Mouse (Mus musculus): ENCODE data around the gene Dap. TPM values are rescaled to one million over a fixed set of nuclear protein-coding genes. Genes with fewer than 3 reads are reported as not detected.
A peak's percentile ranks its signal among the peaks of the same experiment; 100 is the strongest.

Dap gene
- polyA plus RNA-seq, 1 experiment from 2014 or later: 22.7 TPM

GRCm38 (mm10) chr15:31211910-31212309, 12.2 kb upstream of the Dap start:
- Histone ChIP-seq H3K9ac (ENCODE audit: low read length) (no peak overlapping the region), H3K9me3 (replicated peaks; ENCODE audit: control insufficient read depth, low read length) (no peaks in the 10 kb centered on the region), H3K27me3 (replicated peaks; ENCODE audit: control insufficient read depth, insufficient read depth, low read length) (no peaks in the 10 kb centered on the region), H3K4me2 (ENCODE audit: low read length) (no peak overlapping the region), H3K36me3 (ENCODE audit: control insufficient read depth, insufficient read depth, low read length) (no peaks in the 10 kb centered on the region), H3K4me3 (ENCODE audit: low read depth, low read length) (no peak overlapping the region), H3K4me1 (ENCODE audit: control insufficient read depth, insufficient read depth, low read length) (no peaks in the 10 kb centered on the region), H3K27ac (ENCODE audit: low read depth, low read length) (no peak overlapping the region)
- DNase-seq (ENCODE audit: low spot score) (peak; percentile 37), ATAC-seq (no peak)
- WGBS: 62% methylated on average over 7 of the region's 7 CpGs

DNA sequence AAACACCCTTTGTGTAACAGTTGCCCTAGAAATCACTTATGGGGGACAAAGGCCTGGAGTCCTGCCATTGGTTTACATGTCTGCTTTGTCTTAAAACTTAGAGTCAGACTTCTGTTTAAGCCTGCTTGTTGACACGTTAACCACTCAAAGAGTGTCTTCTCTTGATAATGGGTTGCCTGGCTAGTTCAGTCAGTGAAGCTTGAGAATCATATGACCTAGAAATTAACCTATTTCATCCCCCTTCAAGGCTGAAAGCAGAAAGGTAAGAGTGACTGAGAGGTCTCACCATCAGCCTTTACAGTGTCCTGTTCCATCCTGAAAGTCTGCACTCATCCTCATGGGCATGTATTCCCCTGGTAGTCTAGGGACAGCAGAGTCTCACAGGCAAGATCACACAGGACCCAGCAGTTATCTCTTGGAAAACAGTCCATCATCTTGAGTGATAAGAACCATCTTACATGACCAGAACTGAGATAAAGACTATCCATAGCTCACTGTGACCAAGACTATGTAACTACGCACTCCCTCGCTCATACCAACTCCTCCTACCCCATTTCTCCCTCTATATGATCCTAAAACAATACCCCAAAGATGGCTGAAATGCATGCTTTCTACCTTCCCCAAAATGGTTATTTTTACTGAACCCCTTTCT, 10.4 kb upstream of the Dap start:
- Histone ChIP-seq H3K36me3 (ENCODE audit: control insufficient read depth, insufficient read depth, low read length) (no peaks in the 10 kb centered on the region), H3K27me3 (replicated peaks; ENCODE audit: control insufficient read depth, insufficient read depth, low read length) (no peaks in the 10 kb centered on the region), H3K4me3 (ENCODE audit: low read depth, low read length) (no peak overlapping the region), H3K9me3 (replicated peaks; ENCODE audit: control insufficient read depth, low read length) (no peaks in the 10 kb centered on the region), H3K4me1 (ENCODE audit: control insufficient read depth, insufficient read depth, low read length) (no peaks in the 10 kb centered on the region), H3K9ac (ENCODE audit: low read length) (no peak overlapping the region), H3K4me2 (ENCODE audit: low read length) (no peak overlapping the region), H3K27ac (ENCODE audit: low read depth, low read length) (no peak overlapping the region)
- ATAC-seq (no peak), DNase-seq (ENCODE audit: low spot score) (no peak)
- 91% methylated on average over 3 of the region's 3 CpGs for WGBS

GRCm38 (mm10) chr15:31222216-31222615, 1.9 kb upstream of the Dap start:
- H3K27me3 ChIP-seq (replicated peaks; ENCODE audit: control insufficient read depth, insufficient read depth, low read length): no peaks in the 10 kb centered on the region
- no peak overlapping the region for H3K4me2 ChIP-seq (ENCODE audit: low read length)
- H3K4me3 ChIP-seq (ENCODE audit: low read depth, low read length): no peak overlapping the region
- DNase-seq (ENCODE audit: low spot score) (no peak), ATAC-seq (no peak)
- no peak overlapping the region for H3K27ac ChIP-seq (ENCODE audit: low read depth, low read length)
- 85% methylated on average over 6 of the region's 6 CpGs for WGBS
- H3K4me1 ChIP-seq (ENCODE audit: control insufficient read depth, insufficient read depth, low read length): peaks cover 4% of the 10 kb centered on the region; the same call in 1 of the 2 replicates
- no peak overlapping the region for H3K9ac ChIP-seq (ENCODE audit: low read length)
- H3K36me3 ChIP-seq (ENCODE audit: control insufficient read depth, insufficient read depth, low read length): no peaks in the 10 kb centered on the region
- H3K9me3 ChIP-seq (replicated peaks; ENCODE audit: control insufficient read depth, low read length): no peaks in the 10 kb centered on the region

GRCm38 (mm10) chr15:31223596-31224134, 449 bp upstream of the Dap start:
- peak overlapping the region; percentile 62 for H3K9ac ChIP-seq (ENCODE audit: low read length)
- no peaks in the 10 kb centered on the region for H3K27me3 ChIP-seq (replicated peaks; ENCODE audit: control insufficient read depth, insufficient read depth, low read length)
- H3K9me3 ChIP-seq (replicated peaks; ENCODE audit: control insufficient read depth, low read length): no peaks in the 10 kb centered on the region
- DNase-seq (ENCODE audit: low spot score) (peak; percentile 7), ATAC-seq (peak; percentile 24)
- peak overlapping the region; percentile 69 for H3K4me3 ChIP-seq (ENCODE audit: low read depth, low read length)
- H3K4me1 ChIP-seq (ENCODE audit: control insufficient read depth, insufficient read depth, low read length): peaks cover 4% of the 10 kb centered on the region; the same call in 1 of the 2 replicates
- peak overlapping the region; percentile 76 for H3K4me2 ChIP-seq (ENCODE audit: low read length)
- H3K27ac ChIP-seq (ENCODE audit: low read depth, low read length): peak overlapping the region; percentile 48; the same call in 1 of the 2 replicates
- WGBS: 49% methylated on average over 15 of the region's 15 CpGs
- no peaks in the 10 kb centered on the region for H3K36me3 ChIP-seq (ENCODE audit: control insufficient read depth, insufficient read depth, low read length)

GRCm38 (mm10) chr15:31224806-31225642, 910 bp downstream of the Dap start:
- DNase-seq (ENCODE audit: low spot score): no peak
- H3K27ac ChIP-seq (ENCODE audit: low read depth, low read length): 0 out of 2 replicates have a peak overlapping the region, but pooled peaks have one; percentile 63

DNA sequence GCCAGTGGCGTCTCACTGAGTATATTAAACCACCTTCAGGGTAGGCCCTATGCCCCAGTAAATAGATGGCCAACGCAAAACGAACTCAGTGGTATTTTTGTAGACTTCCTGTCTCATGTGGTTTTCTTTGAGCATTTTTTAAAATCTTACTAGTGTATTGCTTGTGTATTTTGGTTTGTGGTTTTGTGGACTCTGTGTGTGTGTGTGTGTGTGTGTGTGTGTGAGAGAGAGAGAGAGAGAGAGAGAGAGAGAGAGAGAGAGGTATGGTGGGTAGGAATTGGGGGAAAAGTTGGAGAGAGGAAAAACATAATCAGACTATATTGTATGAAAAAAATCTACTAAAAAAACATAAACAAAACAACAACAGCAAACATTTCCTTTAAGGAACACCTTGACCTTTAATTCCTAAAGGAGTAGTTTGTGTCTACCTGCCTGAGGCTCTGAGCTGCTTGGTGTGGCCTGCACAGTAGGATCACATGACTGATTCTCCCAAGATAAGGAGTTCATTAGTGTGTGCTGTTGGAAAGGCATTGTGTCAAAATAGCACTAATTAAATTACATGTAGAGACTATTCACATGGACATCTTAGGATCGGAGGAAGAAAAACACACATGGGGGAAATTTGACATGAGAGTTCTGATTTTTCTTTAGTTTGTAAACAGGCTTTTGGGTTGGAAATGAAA, 1.7 kb downstream of the Dap start:
- 78% methylated on average over 4 of the region's 4 CpGs for WGBS
- H3K36me3 ChIP-seq (ENCODE audit: control insufficient read depth, insufficient read depth, low read length): no peaks in the 10 kb centered on the region
- no peak overlapping the region for H3K27ac ChIP-seq (ENCODE audit: low read depth, low read length)
- DNase-seq (ENCODE audit: low spot score) (no peak), ATAC-seq (no peak)
- H3K27me3 ChIP-seq (replicated peaks; ENCODE audit: control insufficient read depth, insufficient read depth, low read length): no peaks in the 10 kb centered on the region
- H3K4me3 ChIP-seq (ENCODE audit: low read depth, low read length): no peak overlapping the region
- H3K9me3 ChIP-seq (replicated peaks; ENCODE audit: control insufficient read depth, low read length): no peaks in the 10 kb centered on the region
- peaks cover 4% of the 10 kb centered on the region; the same call in 1 of the 2 replicates for H3K4me1 ChIP-seq (ENCODE audit: control insufficient read depth, insufficient read depth, low read length)
- H3K9ac ChIP-seq (ENCODE audit: low read length): no peak overlapping the region
- H3K4me2 ChIP-seq (ENCODE audit: low read length): peak overlapping the region; percentile 3; the same call in 1 of the 2 replicates

More at GRCm38 (mm10) chr15:31224806-31225642, 910 bp downstream of the Dap start:
- Histone ChIP-seq H3K4me2 (ENCODE audit: low read length) (peak overlapping the region; percentile 76), H3K4me3 (ENCODE audit: low read depth, low read length) (peak overlapping the region; percentile 69), H3K36me3 (ENCODE audit: control insufficient read depth, insufficient read depth, low read length) (no peaks in the 10 kb centered on the region), H3K9ac (ENCODE audit: low read length) (peak overlapping the region; percentile 78), H3K4me1 (ENCODE audit: control insufficient read depth, insufficient read depth, low read length) (peaks cover 4% of the 10 kb centered on the region; the same call in 1 of the 2 replicates), H3K27me3 (replicated peaks; ENCODE audit: control insufficient read depth, insufficient read depth, low read length) (no peaks in the 10 kb centered on the region), H3K9me3 (replicated peaks; ENCODE audit: control insufficient read depth, low read length) (no peaks in the 10 kb centered on the region)
- 37% methylated on average over 13 of the region's 13 CpGs for WGBS
- no peak for ATAC-seq

GRCm38 (mm10) chr15:31226464-31226863, 2.4 kb downstream of the Dap start:
- WGBS: 77% methylated on average over 6 of the region's 6 CpGs
- H3K4me1 ChIP-seq (ENCODE audit: control insufficient read depth, insufficient read depth, low read length): peaks cover 4% of the 10 kb centered on the region; the same call in 1 of the 2 replicates

DNA sequence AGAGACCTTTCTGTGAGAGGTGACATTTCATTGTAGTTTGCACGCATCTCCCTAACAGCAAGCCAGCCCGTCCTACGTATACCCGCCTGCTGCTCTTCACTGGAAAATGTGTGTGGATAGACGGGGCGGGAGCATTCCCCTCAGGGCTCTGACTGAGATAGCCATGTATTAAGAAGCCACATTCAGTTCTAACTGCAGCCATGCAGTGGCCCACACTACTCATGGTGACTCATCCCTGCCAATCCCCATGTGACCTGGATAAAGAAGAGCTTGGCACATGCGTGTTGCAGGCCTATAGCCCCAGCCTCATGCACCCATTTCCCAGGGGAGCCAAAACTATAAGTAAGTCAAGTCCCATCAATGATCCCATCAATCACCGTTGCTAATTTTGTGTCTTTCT, 3.7 kb downstream of the Dap start:
- H3K4me2 ChIP-seq (ENCODE audit: low read length): no peak overlapping the region
- H3K9ac ChIP-seq (ENCODE audit: low read length): no peak overlapping the region
- ATAC-seq (no peak), DNase-seq (ENCODE audit: low spot score) (no peak)
- 95% methylated on average over 8 of the region's 8 CpGs for WGBS
- H3K9me3 ChIP-seq (replicated peaks; ENCODE audit: control insufficient read depth, low read length): no peaks in the 10 kb centered on the region
- H3K27me3 ChIP-seq (replicated peaks; ENCODE audit: control insufficient read depth, insufficient read depth, low read length): no peaks in the 10 kb centered on the region
- no peak overlapping the region for H3K4me3 ChIP-seq (ENCODE audit: low read depth, low read length)
- H3K36me3 ChIP-seq (ENCODE audit: control insufficient read depth, insufficient read depth, low read length): no peaks in the 10 kb centered on the region
- peaks cover 4% of the 10 kb centered on the region; the same call in 1 of the 2 replicates for H3K4me1 ChIP-seq (ENCODE audit: control insufficient read depth, insufficient read depth, low read length)
- H3K27ac ChIP-seq (ENCODE audit: low read depth, low read length): no peak overlapping the region

More at GRCm38 (mm10) chr15:31226464-31226863, 2.4 kb downstream of the Dap start:
- Histone ChIP-seq H3K9ac (ENCODE audit: low read length) (no peak overlapping the region), H3K36me3 (ENCODE audit: control insufficient read depth, insufficient read depth, low read length) (no peaks in the 10 kb centered on the region), H3K9me3 (replicated peaks; ENCODE audit: control insufficient read depth, low read length) (no peaks in the 10 kb centered on the region), H3K27ac (ENCODE audit: low read depth, low read length) (no peak overlapping the region), H3K4me3 (ENCODE audit: low read depth, low read length) (no peak overlapping the region), H3K27me3 (replicated peaks; ENCODE audit: control insufficient read depth, insufficient read depth, low read length) (no peaks in the 10 kb centered on the region), H3K4me2 (ENCODE audit: low read length) (no peak overlapping the region)
- no peak for DNase-seq (ENCODE audit: low spot score)
- ATAC-seq: no peak

All from forebrain, embryonic 14.5 days (tissue).